Mouse (Mus musculus) heart, adult 2 months (tissue): Measurements from ENCODE around the gene Celf2. TPM values are rescaled to one million over a fixed set of nuclear protein-coding genes. Genes with fewer than 3 reads are reported as not detected.
A peak's percentile ranks its signal among the peaks of the same experiment; 100 is the strongest.

ENCODE experiments used
- DNase-seq, 2 experiments: peaks; one replicate each; pipeline ENCODE4 v3.0.0; 2021
- H3K27ac ChIP-seq: fragments of 200-600 bp; 2 replicates; pipeline ENCODE4 v1.8.1; 2022
- H3K27me3 ChIP-seq: fragments of 200-500 bp; 2 replicates; pipeline ENCODE4 v1.6.1; 2012; ENCODE audit warnings: mild to moderate bottlenecking, low read length, inconsistent platforms, mixed read lengths; ENCODE audit not compliant: control insufficient read depth, insufficient read depth
- H3K36me3 ChIP-seq: fragments of 200-500 bp; 2 replicates; pipeline ENCODE4 v1.6.1; 2012; ENCODE audit warnings: low read length, inconsistent platforms; ENCODE audit not compliant: control insufficient read depth, insufficient read depth
- H3K4me1 ChIP-seq: fragments of 200-500 bp; 2 replicates; pipeline ENCODE4 v1.6.1; 2011; ENCODE audit warnings: low read length; ENCODE audit not compliant: control insufficient read depth, insufficient read depth
- H3K4me3 ChIP-seq: fragments of 200-600 bp; 2 replicates; pipeline ENCODE4 v1.8.1; 2022
- H3K79me2 ChIP-seq: fragments of 200-500 bp; replicated peaks from 2 replicates; pipeline ENCODE4 v1.6.1; 2012; ENCODE audit warnings: mild to moderate bottlenecking, inconsistent platforms, low read length, moderate library complexity, mixed read lengths; ENCODE audit not compliant: control insufficient read depth, insufficient read depth
- H3K9ac ChIP-seq: fragments of 200-500 bp; 2 replicates; pipeline ENCODE4 v1.6.1; 2012; ENCODE audit warnings: low read depth, mild to moderate bottlenecking, control low read depth, inconsistent platforms, low read length, mixed read lengths
- CTCF ChIP-seq: fragments of 200-600 bp; IDR thresholded peaks from 2 replicates; pipeline ENCODE4 v1.8.1; 2022; ENCODE audit warnings: antibody characterized with exemption, mild to moderate bottlenecking, moderate library complexity
- EP300 ChIP-seq: fragments of 200-500 bp; IDR thresholded peaks from 2 replicates; pipeline ENCODE4 v1.6.1; 2011; ENCODE audit warnings: low read depth, low read length, control low read depth; ENCODE audit not compliant: insufficient read depth
- POLR2A ChIP-seq: fragments of 200-500 bp; IDR thresholded peaks from 2 replicates; pipeline ENCODE4 v1.6.1; 2011; ENCODE audit warnings: mild to moderate bottlenecking, low read depth, low read length, control low read depth; ENCODE audit not compliant: insufficient read depth
- WGBS: fragments of 180-500 bp; shearing (Covaris S2); methylation state at CpG from one replicate; pipeline ENCODE4 v1.1.7; 2018; 5-methylcytosine and 5-hydroxymethylcytosine counted together
- intact Hi-C: fragments of 180-260 bp; cut with DNase I; formaldehyde crosslinking; loops from one replicate; pipeline ENCODE4 v1.15.1; 2025
- polyA plus RNA-seq: library from polyadenylated mRNA; depleted of rRNA; stranded (reverse); fragments of >200 nt; gene quantifications from 2 replicates; pipeline ENCODE4 v1.2.3, GENCODE M21; 2012
- total RNA-seq, 2 experiments: library from RNA; stranded (reverse); gene quantifications; 2 replicates each; pipeline ENCODE4 v1.2.3; 2021

The Celf2 gene
- total and polyA plus RNA-seq, 3 experiments: 38.1 to 63.9 (median 56.7) TPM

DNA sequence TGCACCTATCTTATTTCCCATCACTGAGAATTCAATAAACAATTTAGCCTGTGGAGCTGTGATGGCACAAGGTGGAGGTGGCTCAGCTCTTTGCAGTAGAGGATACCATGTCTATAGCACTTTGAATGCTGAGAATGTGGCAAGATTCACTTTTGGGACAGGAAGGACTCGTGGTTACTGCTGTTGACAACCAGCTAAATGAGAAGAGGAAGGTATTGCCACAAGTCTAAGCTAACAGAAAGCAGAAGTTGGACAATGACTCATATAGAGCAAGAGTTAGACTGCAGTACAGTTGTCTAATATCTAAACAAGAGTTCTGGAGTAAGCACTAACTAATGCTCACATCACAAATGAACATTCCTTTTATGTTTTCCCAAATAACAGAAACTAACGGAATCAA, 785.8 kb downstream of the Celf2 start:
- Histone ChIP-seq H3K27me3 (no peaks in the 10 kb centered on the region), H3K4me1 (peaks cover 4% of the 10 kb centered on the region), H3K4me3 (no peak overlapping the region), H3K36me3 (no peaks in the 10 kb centered on the region), H3K79me2 (no peaks in the 10 kb centered on the region; the same call in 1 of the 2 replicates), H3K9ac (no peak overlapping the region), H3K27ac (no peak overlapping the region)
- intact Hi-C loops: no loop called here
- TF ChIP-seq POLR2A (no peak), EP300 (no peak), CTCF (no peak)
- WGBS: 52% methylated on average over 2 of the region's 2 CpGs
- DNase-seq: no peak

DNA sequence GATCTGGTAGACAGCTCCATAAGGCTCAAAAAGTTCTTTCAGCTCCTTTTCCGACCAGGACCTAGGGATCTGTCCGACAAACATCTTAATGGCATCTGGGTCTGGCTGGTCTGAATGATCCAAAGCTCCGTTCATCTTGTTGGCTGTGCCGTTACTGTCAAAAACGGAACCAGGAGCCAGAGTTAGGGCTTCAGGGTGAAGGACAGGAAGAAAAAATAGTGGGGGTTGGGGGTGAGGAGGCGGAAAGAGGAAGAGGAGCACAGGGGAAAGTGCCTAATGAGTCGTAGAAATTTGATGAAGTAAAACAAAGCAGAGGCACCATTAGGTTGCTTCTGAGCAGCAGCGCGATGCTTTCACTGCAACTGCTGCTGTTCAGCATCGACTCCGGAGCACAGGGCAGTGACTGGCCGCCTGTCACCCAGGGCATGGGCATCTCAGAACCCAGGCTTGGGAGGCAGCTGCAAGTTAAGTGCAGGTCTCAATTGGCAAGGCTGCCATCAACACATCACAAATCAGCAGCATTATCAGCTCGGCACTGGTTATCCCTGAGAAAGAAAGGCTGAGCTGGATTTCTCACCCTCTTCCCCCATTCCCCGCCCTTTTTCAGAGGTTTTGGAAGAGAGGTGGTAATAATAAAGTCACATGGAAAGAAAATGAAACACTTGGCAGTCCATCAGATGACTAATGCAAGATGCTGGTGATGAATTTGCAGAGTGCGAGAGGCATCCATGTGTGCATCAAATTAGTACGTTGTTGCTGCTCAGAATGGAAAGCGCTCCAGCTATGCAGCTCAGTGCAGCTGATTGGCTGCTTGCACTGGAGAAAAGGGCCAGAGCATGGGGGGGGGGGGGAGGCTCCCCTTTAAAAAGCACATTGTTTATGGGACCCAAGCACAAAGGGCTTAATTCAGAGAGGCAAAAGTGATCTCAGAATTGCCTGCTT, 787.6 kb downstream of the Celf2 start:
- peaks cover 4% of the 10 kb centered on the region for H3K4me1 ChIP-seq
- TF ChIP-seq EP300: no peak
- TF ChIP-seq POLR2A: no peak
- TF ChIP-seq CTCF: no peak
- intact Hi-C loops: no loop called here
- peak overlapping the region; percentile 59 for H3K27ac ChIP-seq
- H3K9ac ChIP-seq: peak overlapping the region; percentile 32; the same call in 1 of the 2 replicates
- DNase-seq: peak; percentile 41 to 51
- no peaks in the 10 kb centered on the region for H3K36me3 ChIP-seq
- no peaks in the 10 kb centered on the region for H3K27me3 ChIP-seq
- no peak overlapping the region for H3K4me3 ChIP-seq
- no peaks in the 10 kb centered on the region for H3K79me2 ChIP-seq
- 24% methylated on average over 17 of the region's 17 CpGs for WGBS

DNA sequence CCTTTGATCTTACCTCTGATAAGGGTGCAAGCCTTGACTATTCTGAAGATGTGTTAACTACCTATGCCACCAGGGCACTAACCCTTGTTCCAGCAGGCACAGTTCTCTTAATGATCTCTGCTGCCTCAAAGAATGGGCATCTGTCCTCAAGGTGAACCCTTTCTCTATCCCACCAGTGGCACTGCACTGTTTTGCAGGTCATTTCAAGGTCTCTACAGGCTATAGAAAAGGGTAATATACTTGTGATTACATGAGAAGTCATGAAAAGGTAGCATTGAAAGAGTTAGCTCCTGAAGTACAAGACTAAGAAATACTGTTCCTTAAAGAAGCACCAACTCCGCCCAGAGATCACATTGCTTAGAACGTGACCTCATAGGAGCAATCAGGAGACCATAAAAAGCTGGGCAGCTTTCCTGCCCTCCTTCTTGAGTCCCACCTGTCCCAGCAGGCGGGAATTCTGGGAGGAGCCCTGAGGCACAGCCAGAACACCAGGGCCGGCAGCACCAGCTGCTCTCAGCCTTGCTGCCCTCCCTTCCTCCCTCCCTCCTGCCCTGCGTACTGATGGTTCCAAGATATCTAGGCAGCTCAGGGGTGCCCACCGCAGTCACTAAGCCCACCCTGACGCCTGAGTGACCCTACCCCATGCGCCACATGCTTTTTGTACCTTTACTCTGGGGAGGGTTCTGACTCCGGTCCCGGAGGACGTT, 788.5 kb downstream of the Celf2 start:
- no peaks in the 10 kb centered on the region for H3K36me3 ChIP-seq
- H3K79me2 ChIP-seq: no peaks in the 10 kb centered on the region
- intact Hi-C loops: no loop called here
- no peak for TF ChIP-seq EP300
- TF ChIP-seq CTCF: no peak
- no peak for TF ChIP-seq POLR2A
- DNase-seq: peak in 1 of 2 experiments; percentile 49
- peak overlapping the region; percentile 59 for H3K27ac ChIP-seq
- H3K4me3 ChIP-seq: no peak overlapping the region
- peaks cover 2% of the 10 kb centered on the region for H3K4me1 ChIP-seq
- no peaks in the 10 kb centered on the region for H3K27me3 ChIP-seq
- H3K9ac ChIP-seq: peak overlapping the region; percentile 43
- 42% methylated on average over 11 of the region's 11 CpGs for WGBS

DNA sequence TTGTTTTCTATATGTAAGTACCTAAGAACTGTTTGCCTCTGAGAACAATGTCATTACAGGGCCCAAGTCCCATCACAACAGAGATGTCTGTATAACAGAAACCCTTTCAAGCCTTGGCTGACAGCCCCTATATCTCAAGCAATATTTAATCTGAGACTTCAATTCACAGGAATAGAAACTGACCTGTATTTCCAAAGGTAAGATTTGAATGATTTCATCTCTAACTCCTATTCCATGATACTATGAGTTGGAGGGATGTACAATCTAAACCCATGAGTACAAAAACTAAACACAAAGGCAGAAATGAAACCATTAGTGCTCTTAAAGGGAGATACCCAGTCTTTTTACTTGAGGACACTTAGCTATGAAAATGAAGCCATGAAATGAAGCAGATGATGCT, 790.5 kb downstream of the Celf2 start:
- no peak for TF ChIP-seq CTCF
- no peak for TF ChIP-seq EP300
- TF ChIP-seq POLR2A: no peak
- no peaks in the 10 kb centered on the region for H3K79me2 ChIP-seq
- intact Hi-C loops: no loop called here

DNA sequence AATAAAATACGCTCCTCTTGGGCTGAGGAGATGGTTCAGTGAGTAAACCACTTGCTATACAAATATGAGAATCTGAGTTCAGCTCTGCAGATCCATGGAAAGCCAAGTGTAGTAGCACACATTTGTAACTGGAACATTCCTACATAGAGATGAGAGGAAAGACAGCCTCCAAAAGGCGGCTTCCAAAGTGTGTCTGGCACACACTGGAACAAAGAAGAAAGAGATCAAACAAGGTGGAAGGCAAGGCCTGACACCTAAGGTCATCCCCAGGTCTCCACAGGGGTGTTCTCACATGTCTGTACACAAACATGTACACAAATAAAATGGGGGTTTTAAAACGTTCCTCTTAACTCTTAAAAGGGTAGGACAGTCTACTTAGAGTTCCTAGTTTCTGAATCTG, 791.4 kb downstream of the Celf2 start:
- no peak for DNase-seq
- H3K4me1 ChIP-seq: peaks cover 2% of the 10 kb centered on the region; the same call in 1 of the 2 replicates
- H3K36me3 ChIP-seq: no peaks in the 10 kb centered on the region
- intact Hi-C loops: no loop called here
- H3K27me3 ChIP-seq: no peaks in the 10 kb centered on the region
- 58% methylated on average over 3 of the region's 3 CpGs for WGBS
- H3K27ac ChIP-seq: no peak overlapping the region
- H3K9ac ChIP-seq: no peak overlapping the region
- no peaks in the 10 kb centered on the region for H3K79me2 ChIP-seq
- no peak overlapping the region for H3K4me3 ChIP-seq
- no peak for TF ChIP-seq POLR2A
- TF ChIP-seq CTCF: no peak
- TF ChIP-seq EP300: no peak

More for the DNA sequence above, 790.5 kb downstream of the Celf2 start:
- no peaks in the 10 kb centered on the region for H3K27me3 ChIP-seq
- no peaks in the 10 kb centered on the region for H3K36me3 ChIP-seq
- no peak overlapping the region for H3K4me3 ChIP-seq
- no peak overlapping the region for H3K27ac ChIP-seq
- H3K9ac ChIP-seq: no peak overlapping the region
- H3K4me1 ChIP-seq: peaks cover 2% of the 10 kb centered on the region; the same call in 1 of the 2 replicates
- DNase-seq: no peak
